Mouse (Mus musculus) C2C12 (cell line): ENCODE data around the gene Emilin1.

Experiments used
- CTCF ChIP-seq: IDR thresholded peaks from one replicate; pipeline ENCODE4 v1.5.1; 2011; ENCODE audit not compliant: control insufficient read depth, insufficient read depth, insufficient read length
- MYOD1 ChIP-seq: IDR thresholded peaks from one replicate; pipeline ENCODE4 v1.6.1; 2011; ENCODE audit warnings: low read depth; ENCODE audit not compliant: control insufficient read depth, insufficient read length

- TF ChIP-seq MYOD1 (no peak), CTCF (no peak)
Observed at GRCm38 (mm10) chr5:30914101-30914635, 966 bp downstream of the Emilin1 start.
